Mouse (Mus musculus) myocyte (in vitro differentiated cells): ENCODE results near the gene Cdcp2. TPM values are rescaled to one million over a fixed set of nuclear protein-coding genes. Genes with fewer than 3 reads are reported as not detected.

Source experiments
- H3K27me3 ChIP-seq: one replicate; pipeline ENCODE4 v1.6.1; 2011; ENCODE audit not compliant: control insufficient read depth, insufficient read depth, insufficient read length
- H3K36me3 ChIP-seq: one replicate; pipeline ENCODE4 v1.6.1; 2011; ENCODE audit not compliant: control insufficient read depth, insufficient read depth
- H3K4me2 ChIP-seq: one replicate; pipeline ENCODE4 v1.6.1; 2011; ENCODE audit warnings: low read depth, control low read depth
- H3K4me3 ChIP-seq: one replicate; pipeline ENCODE4 v1.5.1; 2011; ENCODE audit warnings: mild to moderate bottlenecking, control low read depth, moderate library complexity
- H3K79me2 ChIP-seq: one replicate; pipeline ENCODE4 v1.6.1; 2011; ENCODE audit not compliant: control insufficient read depth, insufficient read depth
- H3ac ChIP-seq: one replicate; pipeline ENCODE4 v1.6.1; 2011; ENCODE audit not compliant: control insufficient read depth, insufficient read length
- CEBPB ChIP-seq: IDR thresholded peaks from 2 replicates; pipeline ENCODE4 v1.6.1; 2011; ENCODE audit warnings: mild to moderate bottlenecking, moderate library complexity; ENCODE audit not compliant: poor library complexity, insufficient read depth, severe bottlenecking
- E2F4 ChIP-seq: IDR thresholded peaks from one replicate; pipeline ENCODE4 v1.6.1; 2011; ENCODE audit warnings: mild to moderate bottlenecking, control low read depth, moderate library complexity; ENCODE audit not compliant: insufficient read depth
- MAX ChIP-seq: IDR thresholded peaks from one replicate; pipeline ENCODE4 v1.6.1; 2011; ENCODE audit warnings: low read depth, mild to moderate bottlenecking, control low read depth
- MYOD1 ChIP-seq, 3 experiments: IDR thresholded peaks; one replicate each; pipeline ENCODE4 v1.6.1; 2011; ENCODE audit warnings: control low read depth in 2 of 3, low read depth in 2 of 3, mild to moderate bottlenecking in 2 of 3, moderate library complexity in 1 of 3; ENCODE audit not compliant: insufficient read length in 2 of 3, control insufficient read depth in 1 of 3
- MYOG ChIP-seq, 3 experiments: IDR thresholded peaks; one replicate each; pipeline ENCODE4 v1.6.1; 2011; ENCODE audit warnings: control low read depth in 2 of 3, low read depth in 2 of 3, mild to moderate bottlenecking in 2 of 3; ENCODE audit not compliant: insufficient read length in 2 of 3, control insufficient read depth in 1 of 3, insufficient read depth in 1 of 3
- POLR2A ChIP-seq: IDR thresholded peaks from one replicate; pipeline ENCODE4 v1.6.1; 2011; ENCODE audit warnings: low read depth, mild to moderate bottlenecking, control low read depth, moderate library complexity; ENCODE audit not compliant: insufficient read length
- POLR2AphosphoS2 ChIP-seq: IDR thresholded peaks from one replicate; pipeline ENCODE4 v1.6.1; 2011; ENCODE audit warnings: low read depth, control low read depth; ENCODE audit not compliant: insufficient read length
- REST ChIP-seq: IDR thresholded peaks from one replicate; pipeline ENCODE4 v1.6.1; 2011; ENCODE audit warnings: mild to moderate bottlenecking, control low read depth, moderate library complexity; ENCODE audit not compliant: insufficient read depth, insufficient read length
- SRF ChIP-seq: IDR thresholded peaks from one replicate; pipeline ENCODE4 v1.6.1; 2011; ENCODE audit warnings: low read depth; ENCODE audit not compliant: control insufficient read depth, insufficient read length
- TCF12 ChIP-seq: IDR thresholded peaks from one replicate; pipeline ENCODE4 v1.6.1; 2011; ENCODE audit warnings: mild to moderate bottlenecking, control low read depth; ENCODE audit not compliant: poor library complexity, insufficient read depth, severe bottlenecking
- TCF3 ChIP-seq: IDR thresholded peaks from one replicate; pipeline ENCODE4 v1.6.1; 2011; ENCODE audit warnings: low read depth, control low read depth; ENCODE audit not compliant: insufficient read length
- USF1 ChIP-seq: IDR thresholded peaks from one replicate; pipeline ENCODE4 v1.6.1; 2011; ENCODE audit warnings: low read depth, mild to moderate bottlenecking, control low read depth, moderate library complexity
- polyA plus RNA-seq: library from polyadenylated mRNA; unstranded; fragments of >200 nt; fragmentation: generic; extraction: Trizol; gene quantifications from one replicate; pipeline ENCODE4 v1.2.1, GENCODE M21; 2012; ENCODE audit warnings: missing spikeins

Cdcp2 gene
- polyA plus RNA-seq, 1 experiment: not detected

GRCm38 (mm10) chr4:107119056-107119455 lies 22.4 kb downstream of the Cdcp2 start:
- no peaks in the 10 kb centered on the region for H3K79me2 ChIP-seq
- H3K36me3 ChIP-seq: no peaks in the 10 kb centered on the region
- H3K4me2 ChIP-seq: no peak overlapping the region
- no peak overlapping the region for H3K4me3 ChIP-seq
- no peak for TF ChIP-seq E2F4
- TF ChIP-seq POLR2AphosphoS2: no peak
- TF ChIP-seq MAX: no peak
- TF ChIP-seq POLR2A: no peak
- no peak for TF ChIP-seq MYOD1 (IDR thresholded peaks at IDR 0.05; ENCODE audit: control insufficient read depth in 1 of 3, insufficient read length in 2 of 3, low read depth in 2 of 3)
- TF ChIP-seq SRF: no peak
- TF ChIP-seq CEBPB: no peak
- no peak for TF ChIP-seq USF1
- H3ac ChIP-seq: no peak overlapping the region
- peaks cover 3% of the 10 kb centered on the region for H3K27me3 ChIP-seq

- no peak for TF ChIP-seq REST
- no peak for TF ChIP-seq E2F4
- no peak for TF ChIP-seq CEBPB
- Histone ChIP-seq H3K4me3 (no peak overlapping the region), H3K79me2 (no peaks in the 10 kb centered on the region), H3K27me3 (no peaks in the 10 kb centered on the region), H3ac (no peak overlapping the region), H3K36me3 (no peaks in the 10 kb centered on the region), H3K4me2 (no peak overlapping the region)
These were observed 24.0 kb downstream of the Cdcp2 start for GRCm38 (mm10) chr4:107120676-107121075.

- Histone ChIP-seq H3K27me3 (no peaks in the 10 kb centered on the region), H3K4me2 (no peak overlapping the region), H3ac (no peak overlapping the region), H3K79me2 (no peaks in the 10 kb centered on the region), H3K4me3 (no peak overlapping the region), H3K36me3 (no peaks in the 10 kb centered on the region)
- TF ChIP-seq TCF12 (no peak), POLR2A (no peak), REST (no peak), CEBPB (no peak)
These were observed 24.7 kb downstream of the Cdcp2 start for GRCm38 (mm10) chr4:107121165-107121943.

- Histone ChIP-seq H3K4me3 (no peak overlapping the region), H3ac (no peak overlapping the region), H3K4me2 (no peak overlapping the region), H3K36me3 (no peaks in the 10 kb centered on the region), H3K27me3 (no peaks in the 10 kb centered on the region), H3K79me2 (no peaks in the 10 kb centered on the region)
- TF ChIP-seq SRF (no peak), REST (no peak), E2F4 (no peak), MYOG (IDR thresholded peaks at IDR 0.05; ENCODE audit: control insufficient read depth in 1 of 3, insufficient read depth in 1 of 3, insufficient read length in 2 of 3, low read depth in 2 of 3) (no peak), MYOD1 (IDR thresholded peaks at IDR 0.05; ENCODE audit: control insufficient read depth in 1 of 3, insufficient read length in 2 of 3, low read depth in 2 of 3) (no peak), TCF12 (no peak), CEBPB (no peak), USF1 (no peak), TCF3 (no peak)
These were observed 27.7 kb downstream of the Cdcp2 start for GRCm38 (mm10) chr4:107124376-107124775.

GRCm38 (mm10) chr4:107125101-107125500 lies 28.4 kb downstream of the Cdcp2 start:
- Histone ChIP-seq H3K4me3 (no peak overlapping the region), H3ac (no peak overlapping the region), H3K79me2 (no peaks in the 10 kb centered on the region)

More at GRCm38 (mm10) chr4:107125101-107125500, 28.4 kb downstream of the Cdcp2 start:
- Histone ChIP-seq H3K4me2 (no peak overlapping the region), H3K36me3 (no peaks in the 10 kb centered on the region), H3K27me3 (no peaks in the 10 kb centered on the region)
- TF ChIP-seq TCF3 (no peak), MYOD1 (IDR thresholded peaks at IDR 0.05; ENCODE audit: control insufficient read depth in 1 of 3, insufficient read length in 2 of 3, low read depth in 2 of 3) (no peak), MYOG (IDR thresholded peaks at IDR 0.05; ENCODE audit: control insufficient read depth in 1 of 3, insufficient read depth in 1 of 3, insufficient read length in 2 of 3, low read depth in 2 of 3) (no peak), POLR2A (no peak), TCF12 (no peak), USF1 (no peak), REST (no peak), POLR2AphosphoS2 (no peak), SRF (no peak), MAX (no peak), CEBPB (no peak), E2F4 (no peak)
